Mouse (Mus musculus): ENCODE results near the gene Stub1. TPM values are rescaled to one million over a fixed set of nuclear protein-coding genes. Genes with fewer than 3 reads are reported as not detected.

Gene Stub1
- polyA plus RNA-seq, 1 experiment from 2014 or later, result 362 TPM

DNA sequence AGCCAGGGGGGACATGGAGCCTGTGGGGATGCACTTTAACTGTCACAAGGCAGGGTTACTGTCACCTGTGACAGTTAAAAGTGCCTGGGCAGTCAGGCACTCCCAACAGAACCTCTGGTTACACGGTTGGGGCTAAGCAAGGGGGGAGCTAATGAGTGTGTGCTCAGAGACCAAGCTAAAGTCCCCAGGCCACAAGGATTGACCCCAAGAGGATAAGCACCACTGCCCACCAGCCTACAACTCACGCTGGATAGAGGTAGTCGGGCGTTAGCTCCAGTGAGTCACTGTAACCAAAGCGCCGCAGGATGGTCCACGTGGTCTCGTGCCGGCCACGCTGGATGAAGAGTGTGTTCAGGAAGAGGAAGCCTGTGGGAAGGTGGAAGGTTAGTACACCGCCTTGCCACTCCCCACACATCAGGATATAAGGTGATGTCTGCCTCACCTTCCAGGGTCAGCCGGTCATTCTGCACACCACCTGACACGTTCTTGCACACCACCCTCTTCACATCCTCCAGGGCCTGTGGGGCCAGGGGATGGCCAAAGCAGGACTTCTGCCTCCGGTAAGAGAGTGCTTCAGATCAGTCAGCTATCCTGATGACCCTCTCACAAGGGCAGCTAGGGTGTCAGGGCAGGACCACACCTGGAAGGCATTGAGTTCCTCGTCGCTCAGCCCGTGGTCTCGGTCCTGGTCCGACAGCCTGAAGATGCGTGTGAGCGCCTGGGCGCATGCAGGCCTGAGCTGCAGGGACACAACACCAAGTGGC lies 8.1 kb upstream of the Stub1 start, which contains the start of gene Gm20683:
TSS of gene Gm20683 (minus strand) at position 647 of the 764 bp plus-strand sequence.
- H3K4me1 ChIP-seq, result peaks cover 46% of the 10 kb centered on the region
- H3K9ac ChIP-seq, result no peak within 1 kb of the TSS
- H3K27ac ChIP-seq, result no peak within 1 kb of the TSS
- H3K4me3 ChIP-seq (replicated peaks), result no peak within 1 kb of the TSS
- H3K27me3 ChIP-seq, result no peaks in the 10 kb centered on the region
- 95% methylated on average over 22 of the region's 22 CpGs for WGBS
- no peaks in the 10 kb centered on the region for H3K9me3 ChIP-seq (replicated peaks)
- ATAC-seq (replicated peaks; ENCODE audit: low FRiP score), result no peak
- H3K36me3 ChIP-seq, result peaks cover 67% of the 10 kb centered on the region
- H3K4me2 ChIP-seq, result no peak within 1 kb of the TSS

DNA sequence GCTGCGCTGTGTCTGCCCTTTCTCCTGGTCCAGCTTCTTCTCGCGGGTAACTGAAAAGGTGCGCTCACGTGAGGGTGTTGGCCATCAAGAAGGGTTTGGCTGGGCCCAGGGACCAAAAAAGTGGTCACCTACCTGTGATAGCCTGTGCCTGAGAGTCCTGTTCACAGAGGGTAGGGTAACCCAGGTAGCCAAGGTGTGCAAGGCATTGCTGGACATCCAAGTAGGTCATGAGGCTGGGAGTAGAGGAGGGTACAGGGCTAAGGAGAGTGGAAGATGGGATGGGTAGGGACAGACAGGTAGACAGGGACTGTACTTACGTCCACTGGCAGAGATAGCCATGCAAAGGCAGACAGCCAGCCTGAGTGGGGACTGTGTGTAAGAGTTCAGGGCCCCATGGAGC lies 7.3 kb upstream of the Stub1 start:
- Histone ChIP-seq H3K4me3 (replicated peaks) (no peak overlapping the region), H3K27me3 (no peaks in the 10 kb centered on the region), H3K27ac (no peak overlapping the region), H3K36me3 (peaks cover 65% of the 10 kb centered on the region), H3K4me2 (no peak overlapping the region), H3K9ac (no peak overlapping the region), H3K9me3 (replicated peaks) (no peaks in the 10 kb centered on the region), H3K4me1 (peaks cover 54% of the 10 kb centered on the region)
- ATAC-seq (replicated peaks; ENCODE audit: low FRiP score), result no peak
- WGBS, result 96% methylated on average over 6 of the region's 6 CpGs

- Histone ChIP-seq H3K36me3 (peaks cover 67% of the 10 kb centered on the region), H3K27ac (no peak overlapping the region), H3K4me2 (no peak overlapping the region), H3K4me3 (replicated peaks) (no peak overlapping the region), H3K9me3 (replicated peaks) (no peaks in the 10 kb centered on the region), H3K9ac (no peak overlapping the region), H3K27me3 (no peaks in the 10 kb centered on the region), H3K4me1 (peaks cover 57% of the 10 kb centered on the region)
- no peak for ATAC-seq (replicated peaks; ENCODE audit: low FRiP score)
- 82% methylated on average over 14 of the region's 14 CpGs for WGBS
These were observed 6.4 kb upstream of the Stub1 start for GRCm38 (mm10) chr17:25839455-25840235.

- Histone ChIP-seq H3K36me3 (peaks cover 67% of the 10 kb centered on the region), H3K27me3 (no peaks in the 10 kb centered on the region), H3K4me2 (no peak overlapping the region), H3K4me1 (peaks cover 62% of the 10 kb centered on the region), H3K27ac (no peak overlapping the region), H3K9ac (no peak overlapping the region), H3K4me3 (replicated peaks) (no peak overlapping the region), H3K9me3 (replicated peaks) (no peaks in the 10 kb centered on the region)
- ATAC-seq (replicated peaks; ENCODE audit: low FRiP score), result no peak
- 82% methylated on average over 4 of the region's 4 CpGs for WGBS
These were observed 5.7 kb upstream of the Stub1 start for GRCm38 (mm10) chr17:25838904-25839303.

DNA sequence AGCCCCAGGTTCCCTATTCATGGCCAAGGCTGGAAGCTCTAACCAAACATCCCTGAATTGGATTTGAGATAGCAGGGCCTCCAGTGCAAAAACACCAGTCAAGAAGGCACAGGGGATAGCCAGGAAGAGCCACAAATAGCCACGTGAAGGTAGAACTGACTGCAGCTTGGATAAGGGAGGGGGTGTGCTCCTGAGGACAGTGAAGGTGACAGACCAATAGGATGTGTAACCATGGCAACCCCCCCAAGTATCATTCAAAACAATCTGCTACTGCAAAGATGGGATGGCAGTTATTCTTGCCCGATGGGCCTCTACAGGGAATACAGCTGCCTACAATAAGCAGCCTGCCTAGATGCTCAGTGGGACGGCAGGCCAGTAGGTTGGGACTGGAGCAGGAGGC lies 4.3 kb upstream of the Stub1 start:
- peaks cover 57% of the 10 kb centered on the region for H3K4me1 ChIP-seq
- no peaks in the 10 kb centered on the region for H3K27me3 ChIP-seq
- no peaks in the 10 kb centered on the region for H3K9me3 ChIP-seq (replicated peaks)
- ATAC-seq (replicated peaks; ENCODE audit: low FRiP score), result no peak
- peaks cover 62% of the 10 kb centered on the region for H3K36me3 ChIP-seq
- H3K4me3 ChIP-seq (replicated peaks), result peak overlapping the region; percentile 42
- no peak overlapping the region for H3K9ac ChIP-seq
- WGBS, result 52% methylated on average over 3 of the region's 3 CpGs
- peak overlapping the region; percentile 85 for H3K27ac ChIP-seq
- peak overlapping the region; percentile 95 for H3K4me2 ChIP-seq

DNA sequence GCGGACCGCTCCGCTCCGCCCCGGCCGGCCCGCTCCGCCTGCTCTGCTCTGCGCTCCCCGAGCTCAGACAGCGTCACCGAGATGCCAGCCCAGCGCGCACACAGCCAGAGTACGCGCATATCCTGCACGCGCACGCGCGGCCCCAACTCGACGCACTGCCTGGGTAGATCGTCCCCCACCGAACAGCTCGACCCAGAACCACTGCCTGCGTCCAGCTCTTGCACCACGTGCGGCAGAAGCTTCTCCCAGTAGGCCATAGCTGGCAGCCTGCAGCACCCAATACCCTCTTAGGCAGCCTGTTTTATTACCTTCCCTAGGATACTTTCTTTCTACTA lies 3.8 kb upstream of the Stub1 start, which contains the start of gene Rhbdl1:
TSS of gene Rhbdl1 (minus strand) at position 220 of the 335 bp plus-strand sequence.
- ATAC-seq (replicated peaks; ENCODE audit: low FRiP score), result 0 out of 2 replicates have a peak, but pooled peaks have one; percentile 34
- no peaks in the 10 kb centered on the region for H3K27me3 ChIP-seq
- H3K4me2 ChIP-seq, result peak within 1 kb of the TSS; percentile 95
- 2% methylated on average over 29 of the region's 29 CpGs for WGBS
- H3K27ac ChIP-seq, result peak within 1 kb of the TSS; percentile 85
- peaks cover 57% of the 10 kb centered on the region for H3K36me3 ChIP-seq
- H3K4me3 ChIP-seq (replicated peaks), result peak within 1 kb of the TSS; percentile 42
- H3K4me1 ChIP-seq, result peaks cover 58% of the 10 kb centered on the region
- H3K9me3 ChIP-seq (replicated peaks), result no peaks in the 10 kb centered on the region
- peak within 1 kb of the TSS; percentile 42 for H3K9ac ChIP-seq

DNA sequence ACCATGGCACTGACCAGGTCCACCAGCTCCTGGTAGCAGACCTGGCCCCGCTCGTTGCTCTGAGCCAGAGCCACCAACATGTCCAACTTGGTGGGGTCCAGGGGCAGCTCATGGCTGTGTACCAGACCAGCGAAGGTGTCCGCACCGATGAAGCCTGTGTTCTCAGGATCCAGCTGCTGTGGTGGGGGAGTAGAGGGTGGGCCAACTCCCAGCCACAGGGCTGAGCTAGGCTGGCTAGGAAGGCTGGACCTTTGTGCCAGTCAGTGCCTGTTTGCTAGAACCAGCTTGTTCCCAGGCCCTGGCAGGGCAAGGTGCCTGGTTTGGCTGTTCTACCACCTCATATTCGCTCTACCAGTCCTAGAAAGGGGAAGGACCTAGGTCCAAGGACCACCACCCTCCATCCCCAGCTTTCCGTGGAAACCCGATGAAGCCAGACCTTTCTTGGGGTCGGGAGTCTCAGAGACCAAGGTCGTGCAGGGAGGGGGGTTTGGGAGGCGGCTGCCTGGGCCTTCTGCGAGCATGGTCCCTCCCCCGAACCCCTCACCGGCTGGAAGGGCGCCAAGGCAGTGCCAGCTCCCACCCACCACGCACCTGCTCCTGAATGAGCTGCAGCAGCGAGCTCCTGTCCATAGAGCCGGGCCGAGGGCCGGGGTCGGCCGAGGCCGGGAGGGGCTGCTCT lies 3.3 kb upstream of the Stub1 start:
- Histone ChIP-seq H3K36me3 (peaks cover 56% of the 10 kb centered on the region), H3K27ac (peak overlapping the region; percentile 85), H3K4me2 (peak overlapping the region; percentile 95), H3K4me1 (peaks cover 63% of the 10 kb centered on the region), H3K9me3 (replicated peaks) (no peaks in the 10 kb centered on the region), H3K9ac (peak overlapping the region; percentile 42), H3K27me3 (no peaks in the 10 kb centered on the region), H3K4me3 (replicated peaks) (peak overlapping the region; percentile 42)
- 18% methylated on average over 23 of the region's 23 CpGs for WGBS
- ATAC-seq (replicated peaks; ENCODE audit: low FRiP score), result no peak; the same call in 1 of the 2 replicates

- H3K27me3 ChIP-seq, result no peaks in the 10 kb centered on the region
- H3K36me3 ChIP-seq, result peaks cover 56% of the 10 kb centered on the region
- WGBS, result 91% methylated on average over 16 of the region's 16 CpGs
- H3K4me1 ChIP-seq, result peaks cover 70% of the 10 kb centered on the region
- H3K4me2 ChIP-seq, result peak overlapping the region; percentile 95
- peak overlapping the region; percentile 42; the same call in 1 of the 2 replicates for H3K9ac ChIP-seq
- peak overlapping the region; percentile 85 for H3K27ac ChIP-seq
- H3K9me3 ChIP-seq (replicated peaks), result no peaks in the 10 kb centered on the region
- peak overlapping the region; percentile 42; the same call in 1 of the 2 replicates for H3K4me3 ChIP-seq (replicated peaks)
- ATAC-seq (replicated peaks; ENCODE audit: low FRiP score), result no peak
These were observed 2.6 kb upstream of the Stub1 start for GRCm38 (mm10) chr17:25835816-25836215.

- Histone ChIP-seq H3K4me2 (peak overlapping the region; percentile 95), H3K27me3 (no peaks in the 10 kb centered on the region)
These were observed 2.1 kb upstream of the Stub1 start for GRCm38 (mm10) chr17:25835301-25835700.

DNA sequence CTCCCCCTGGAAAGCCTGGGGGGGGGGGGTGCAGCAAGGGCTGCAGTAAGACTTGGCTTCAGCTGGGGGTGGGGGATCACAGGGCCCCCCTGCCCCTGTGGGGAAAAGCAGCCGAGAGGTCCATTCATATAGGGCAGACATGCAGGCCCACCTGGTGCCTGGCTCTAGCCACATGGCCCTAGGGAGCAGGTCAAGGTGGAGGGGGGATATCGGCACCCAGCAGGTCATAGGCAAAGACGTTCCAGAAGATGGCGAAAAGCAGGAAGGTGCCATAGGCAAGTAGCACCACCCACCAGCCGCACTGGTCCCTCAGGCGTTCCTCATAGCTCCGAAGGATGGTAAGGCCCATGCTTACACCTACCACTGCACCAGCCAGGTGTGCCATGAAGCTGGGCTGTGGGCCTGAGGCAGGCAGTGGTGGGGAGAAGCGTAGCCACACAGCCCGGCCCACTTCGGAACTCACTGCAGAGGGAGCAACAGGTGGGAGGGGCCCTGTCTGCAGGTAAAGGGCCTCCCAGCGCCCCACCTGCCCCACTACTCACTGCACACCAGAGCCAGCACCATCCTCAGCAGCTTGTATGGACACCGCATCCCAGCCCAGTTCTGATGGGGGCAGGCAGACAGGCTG lies 1.5 kb upstream of the Stub1 start:
- 83% methylated on average over 12 of the region's 12 CpGs for WGBS
- Histone ChIP-seq H3K36me3 (peaks cover 56% of the 10 kb centered on the region), H3K27me3 (no peaks in the 10 kb centered on the region), H3K9ac (peak overlapping the region; percentile 73), H3K27ac (peak overlapping the region; percentile 100), H3K9me3 (replicated peaks) (no peaks in the 10 kb centered on the region), H3K4me3 (replicated peaks) (peak overlapping the region; percentile 64), H3K4me1 (peaks cover 77% of the 10 kb centered on the region), H3K4me2 (peak overlapping the region; percentile 95)
- ATAC-seq (replicated peaks; ENCODE audit: low FRiP score), result no peak

More at GRCm38 (mm10) chr17:25835301-25835700, 2.1 kb upstream of the Stub1 start:
- peaks cover 74% of the 10 kb centered on the region for H3K4me1 ChIP-seq
- H3K36me3 ChIP-seq, result peaks cover 56% of the 10 kb centered on the region
- ATAC-seq (replicated peaks; ENCODE audit: low FRiP score), result no peak
- no peak overlapping the region for H3K9ac ChIP-seq
- H3K27ac ChIP-seq, result no peak overlapping the region
- H3K9me3 ChIP-seq (replicated peaks), result no peaks in the 10 kb centered on the region
- H3K4me3 ChIP-seq (replicated peaks), result 0 out of 2 replicates have a peak overlapping the region, but pooled peaks have one; percentile 64
- 90% methylated on average over 7 of the region's 7 CpGs for WGBS

DNA sequence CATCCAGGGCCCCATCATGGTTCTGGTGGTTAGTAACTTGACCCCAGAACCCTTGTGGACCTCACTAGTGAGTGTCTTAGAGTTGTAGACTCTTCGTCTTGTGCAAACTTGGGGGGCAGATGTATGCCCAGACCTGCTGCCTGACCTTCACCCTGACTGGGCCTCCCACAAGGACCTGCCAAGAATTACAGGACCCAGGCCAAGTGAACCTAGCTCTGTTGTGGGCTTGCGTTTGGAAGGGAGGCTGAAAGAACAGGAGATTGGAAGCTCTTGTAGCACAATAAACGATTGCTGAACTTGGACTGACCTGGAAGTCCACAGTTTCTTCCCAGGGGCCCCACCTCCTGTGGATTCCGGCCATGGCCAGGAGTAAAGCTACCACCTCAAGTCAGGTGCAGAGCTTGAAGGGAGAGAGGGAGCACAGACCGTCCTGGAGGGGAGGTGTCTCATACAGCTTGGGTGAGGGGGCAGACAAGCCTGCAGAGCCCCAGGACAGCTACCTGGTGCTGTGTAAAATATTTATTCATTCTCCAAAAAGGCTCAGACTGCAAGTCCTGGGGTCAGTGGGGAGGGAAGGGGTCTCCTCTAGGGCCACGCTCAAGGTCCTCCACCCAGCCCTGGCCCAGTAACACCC lies 874 bp upstream of the Stub1 start:
- H3K27ac ChIP-seq, result peak overlapping the region; percentile 100
- peak overlapping the region; percentile 64 for H3K4me3 ChIP-seq (replicated peaks)
- H3K4me2 ChIP-seq, result peak overlapping the region; percentile 95
- no peak for ATAC-seq (replicated peaks; ENCODE audit: low FRiP score)
- no peaks in the 10 kb centered on the region for H3K9me3 ChIP-seq (replicated peaks)
- H3K27me3 ChIP-seq, result no peaks in the 10 kb centered on the region
- whole genome bisulfite sequencing, result 11% methylated on average over 6 of the region's 6 CpGs
- H3K9ac ChIP-seq, result peak overlapping the region; percentile 73
- peaks cover 49% of the 10 kb centered on the region for H3K36me3 ChIP-seq
- H3K4me1 ChIP-seq, result peaks cover 82% of the 10 kb centered on the region

Measured in kidney, embryonic 15.5 days (tissue).